Mouse (Mus musculus) gastrocnemius, postnatal 25 days (tissue): ENCODE data around the gene Gm1123. TPM values are rescaled to one million over a fixed set of nuclear protein-coding genes. Genes with fewer than 3 reads are reported as not detected.

Experiments used
- DNase-seq: peaks from one replicate; pipeline ENCODE4 v3.0.0; 2022
- long read RNA-seq, 2 experiments: library from polyadenylated mRNA; stranded (forward); transcript quantifications; one replicate each; pipeline ENCODE4 v2.0.0; 2021
- total RNA-seq, 2 experiments: library from RNA; stranded (reverse); gene quantifications; 1 replicate in 1 of 2; 2 replicates in 1 of 2; pipeline ENCODE4 v1.2.3; 2021

Gm1123 gene
- not detected for total RNA-seq
- long read RNA-seq, experiment 1 = 0 reads
- long read RNA-seq, experiment 2 = 0 reads

- no peak for DNase-seq
Measured at GRCm38 (mm10) chr9:99035575-99035974, at the start of gene Gm1123. TSS of gene Gm1123 (minus strand) at chr9:99035715.

- DNase-seq = no peak
Measured at GRCm38 (mm10) chr9:99081718-99082117, 46.2 kb upstream of the Gm1123 start.

GRCm38 (mm10) chr9:99081308-99081707 lies 45.8 kb upstream of the Gm1123 start:
- no peak for DNase-seq

- DNase-seq = no peak
Measured at GRCm38 (mm10) chr9:99080657-99081056, 45.1 kb upstream of the Gm1123 start.

GRCm38 (mm10) chr9:99074462-99074861 lies 38.9 kb upstream of the Gm1123 start:
- DNase-seq = no peak

- no peak for DNase-seq
Measured at GRCm38 (mm10) chr9:99072538-99072937, 37.0 kb upstream of the Gm1123 start.

- DNase-seq = no peak
Measured at GRCm38 (mm10) chr9:99065311-99065710, 29.8 kb upstream of the Gm1123 start.

GRCm38 (mm10) chr9:99064216-99064615 lies 28.7 kb upstream of the Gm1123 start:
- no peak for DNase-seq

- peak; percentile 42 for DNase-seq
Measured at GRCm38 (mm10) chr9:99062544-99062943, 27.0 kb upstream of the Gm1123 start.

- DNase-seq = no peak
Measured at GRCm38 (mm10) chr9:99057751-99058150, 22.2 kb upstream of the Gm1123 start.

GRCm38 (mm10) chr9:99049760-99050159 lies 14.2 kb upstream of the Gm1123 start:
- no peak for DNase-seq

- no peak for DNase-seq
Measured at GRCm38 (mm10) chr9:99048724-99049250, 13.3 kb upstream of the Gm1123 start.

- DNase-seq = no peak
Measured at GRCm38 (mm10) chr9:99044761-99045160, 9.2 kb upstream of the Gm1123 start.

- no peak for DNase-seq
Measured at GRCm38 (mm10) chr9:99042641-99043040, 7.1 kb upstream of the Gm1123 start.

GRCm38 (mm10) chr9:99041994-99042393 lies 6.5 kb upstream of the Gm1123 start:
- DNase-seq = no peak

GRCm38 (mm10) chr9:99034111-99034510 lies 1.4 kb downstream of the Gm1123 start:
- DNase-seq = no peak

GRCm38 (mm10) chr9:99032031-99032430 lies 3.5 kb downstream of the Gm1123 start:
- DNase-seq = no peak

GRCm38 (mm10) chr9:99021751-99022150 lies 13.8 kb downstream of the Gm1123 start:
- DNase-seq = no peak

GRCm38 (mm10) chr9:99021166-99021565 lies 14.3 kb downstream of the Gm1123 start:
- DNase-seq = no peak

GRCm38 (mm10) chr9:99017679-99018078 lies 17.8 kb downstream of the Gm1123 start:
- DNase-seq = no peak

GRCm38 (mm10) chr9:99016759-99017158 lies 18.8 kb downstream of the Gm1123 start:
- DNase-seq = no peak

- no peak for DNase-seq
Measured at GRCm38 (mm10) chr9:99016301-99016700, 19.2 kb downstream of the Gm1123 start.

- DNase-seq = no peak
Measured at GRCm38 (mm10) chr9:99009898-99010199, 25.7 kb downstream of the Gm1123 start.

GRCm38 (mm10) chr9:99009069-99009897 lies 26.2 kb downstream of the Gm1123 start:
- DNase-seq = no peak
